Comparison of ENCODE assay signal across 9 mouse cellular contexts in genomic region chr5:143517436-143517835, GRCm38 (mm10). TPM values are rescaled to one million over a fixed set of nuclear protein-coding genes. Genes with fewer than 3 reads are reported as not detected.
A peak's percentile ranks its signal among the peaks of the same experiment; 100 is the strongest.
DNase-seq lines count a peak whose midpoint lies in the region; ATAC-seq and TF ChIP-seq lines count a peak whose summit lies in the region.
"Had no signal": no experiment of that assay in that cellular context is flagged by ENCODE, and none has a peak within 500 bp of the region (broad histone marks: within the 10 kb centered on the region; RNA-seq: fewer than 3 reads in every experiment).

No protein-coding gene starts in this region.

- peak overlapping the region; percentile 32; the same call in 1 of the 2 replicates for H3K27ac ChIP-seq in layer of hippocampus, adult 2 months

- ATAC-seq in megakaryocyte progenitor cell, adult 5-6 weeks (replicated peaks; ENCODE audit: poor library complexity), result peak; percentile 59

- TF ChIP-seq CTCF in layer of hippocampus, adult 2 months (conservative IDR thresholded peaks at IDR 0.05), result no peak

- intact Hi-C loops in heart, postnatal 14 days (cut with DNase I), result no loop called here

- H3K4me3 ChIP-seq in layer of hippocampus, adult 2 months, result no peak overlapping the region
- H3K4me3 ChIP-seq: heart, embryonic 12.5 days had no signal

- peak; percentile 84 for DNase-seq in heart, adult 11 months
- no peak for DNase-seq in heart, postnatal 14 days
- DNase-seq in layer of hippocampus, adult 2 months (ENCODE audit: low spot score in 2 of 2), result no peak
- DNase-seq in layer of hippocampus, adult 11-12 months (ENCODE audit: low spot score), result no peak
- peak; percentile 55 for DNase-seq in CD4-positive, CD25-positive, alpha-beta regulatory T cell, adult 2 months (ENCODE audit: low read depth, low spot score)
- no peak for DNase-seq in testis, postnatal 14 days (ENCODE audit: low spot score)
- DNase-seq in frontal cortex, postnatal 36 days (ENCODE audit: low spot score in 2 of 2), result no peak

RNA-seq across cellular contexts. Expression of gene Rac1, which starts 10.4 kb away (rescaled TPM):
- total RNA-seq in heart, postnatal 14 days (2021), result 100 to 1,000 TPM; 257 to 259 TPM
- total RNA-seq in layer of hippocampus, adult 2 months (2021), result 100 to 1,000 TPM; 393 to 396 TPM
- 654 and 681 TPM in 2 replicates for total RNA-seq in megakaryocyte progenitor cell, adult 5-6 weeks (2015)
- total RNA-seq in megakaryocyte progenitor cell, adult 5-6 weeks (2017), result 85.9 and 114 TPM in 2 replicates

RNA-seq across cellular contexts. Expression of gene Daglb, which starts 53.1 kb away (rescaled TPM):
- 1 to 10 TPM; 7.7 to 7.9 TPM for total RNA-seq in heart, postnatal 14 days (2021)
- total RNA-seq in layer of hippocampus, adult 2 months (2021), result 10 to 100 TPM; 27.7 to 32.1 TPM
- total RNA-seq in megakaryocyte progenitor cell, adult 5-6 weeks (2015), result 13.4 and 15.3 TPM in 2 replicates
- total RNA-seq in megakaryocyte progenitor cell, adult 5-6 weeks (2017), result 22.7 and 25.9 TPM in 2 replicates

Comparison
In these comparisons a context has a peak if more than half of its experiments do, and no peak if none do; other contexts are left out.
1. DNase-seq: peak in heart, adult 11 months (single experiment) and CD4-positive, CD25-positive, alpha-beta regulatory T cell, adult 2 months (single experiment); none in heart, postnatal 14 days (0 of 2), layer of hippocampus, adult 2 months (0 of 2), layer of hippocampus, adult 11-12 months (single experiment), testis, postnatal 14 days (single experiment) and frontal cortex, postnatal 36 days (0 of 2).